ENCODE assay signal across 20 mouse cellular contexts in the genomic region with DNA sequence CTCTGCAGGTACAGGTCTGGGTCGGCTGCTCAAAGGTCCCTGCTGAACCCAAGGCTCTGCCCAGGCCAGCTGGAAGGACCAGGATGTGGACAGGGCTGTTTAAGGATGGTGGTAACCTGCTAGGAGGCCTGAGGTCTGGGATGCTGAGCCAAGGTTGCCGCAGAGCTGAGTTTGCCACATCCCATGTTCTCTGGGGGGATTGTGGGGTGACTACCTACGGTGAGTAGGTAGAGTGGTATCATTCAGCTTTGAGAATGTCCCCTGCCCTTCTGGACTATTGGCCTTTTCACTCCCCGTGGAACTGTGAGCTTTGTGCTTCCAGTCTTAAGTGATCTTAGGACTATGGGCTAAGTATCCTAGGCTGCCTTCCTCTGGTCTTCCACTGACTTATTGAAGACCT. TPM values are rescaled to one million over a fixed set of nuclear protein-coding genes. Genes with fewer than 3 reads are reported as not detected.
DNase-seq lines count a peak whose midpoint lies in the region; ATAC-seq and TF ChIP-seq lines count a peak whose summit lies in the region.
"Had no signal": no experiment of that assay in that cellular context is flagged by ENCODE, and none has a peak within 500 bp of the region (broad histone marks: within the 10 kb centered on the region; RNA-seq: fewer than 3 reads in every experiment).

No protein-coding gene starts in this region.

- H3K9ac ChIP-seq in kidney, embryonic 15.5 days, result no peak overlapping the region
- H3K9ac ChIP-seq in liver, embryonic 15.5 days, result no peak overlapping the region
- H3K9ac ChIP-seq in midbrain, embryonic 13.5 days (replicated peaks), result no peak overlapping the region
- H3K9ac ChIP-seq: heart, embryonic 15.5 days; hindbrain, embryonic 14.5 days had no signal

- no peak overlapping the region for H3K27ac ChIP-seq in kidney, embryonic 15.5 days
- H3K27ac ChIP-seq in embryonic facial prominence, embryonic 10.5 days (replicated peaks), result no peak overlapping the region
- H3K27ac ChIP-seq in liver, embryonic 15.5 days (replicated peaks), result no peak overlapping the region
- no peak overlapping the region for H3K27ac ChIP-seq in midbrain, embryonic 13.5 days
- H3K27ac ChIP-seq: heart, embryonic 15.5 days; hindbrain, embryonic 14.5 days; layer of hippocampus, adult 2 months had no signal

- no peak for ATAC-seq in kidney, embryonic 15.5 days (replicated peaks; ENCODE audit: low FRiP score)
- no peak for ATAC-seq in liver, embryonic 15.5 days (ENCODE audit: insufficient read depth)
- no peak for ATAC-seq in activated CD4-positive, CD25-positive, alpha-beta regulatory T cell, adult 4 months
- ATAC-seq in midbrain, embryonic 13.5 days, result no peak
- ATAC-seq: forebrain, embryonic 16.5 days had no signal

- H3K4me3 ChIP-seq in kidney, embryonic 15.5 days (replicated peaks), result no peak overlapping the region
- peak overlapping the region; percentile 93 for H3K4me3 ChIP-seq in E14TG2a.4 (replicated peaks; ENCODE audit: low read length)
- peak overlapping the region; percentile 28; the same call in 1 of the 2 replicates for H3K4me3 ChIP-seq in embryonic facial prominence, embryonic 10.5 days
- no peak overlapping the region for H3K4me3 ChIP-seq in liver, embryonic 15.5 days (replicated peaks)
- H3K4me3 ChIP-seq in midbrain, embryonic 13.5 days (replicated peaks), result no peak overlapping the region
- H3K4me3 ChIP-seq: layer of hippocampus, adult 2 months had no signal

- H3K27me3 ChIP-seq in kidney, embryonic 15.5 days, result no peaks in the 10 kb centered on the region
- H3K27me3 ChIP-seq in E14TG2a.4 (ENCODE audit: insufficient read depth, low read length), result no peaks in the 10 kb centered on the region
- no peaks in the 10 kb centered on the region for H3K27me3 ChIP-seq in embryonic facial prominence, embryonic 10.5 days (replicated peaks; ENCODE audit: low read depth, poor library complexity, severe bottlenecking)
- no peaks in the 10 kb centered on the region for H3K27me3 ChIP-seq in liver, embryonic 15.5 days
- H3K27me3 ChIP-seq in midbrain, embryonic 13.5 days, result no peaks in the 10 kb centered on the region
- H3K27me3 ChIP-seq: heart, embryonic 15.5 days had no signal

- 89% methylated on average over 4 of the region's 4 CpGs for WGBS in kidney, embryonic 15.5 days
- WGBS in embryonic facial prominence, embryonic 10.5 days, result 93% methylated on average over 4 of the region's 4 CpGs
- WGBS in liver, embryonic 15.5 days (ENCODE audit: insufficient replicate concordance), result 78% methylated on average over 4 of the region's 4 CpGs
- WGBS in midbrain, embryonic 13.5 days, result 83% methylated on average over 4 of the region's 4 CpGs

- peaks cover 62% of the 10 kb centered on the region for H3K36me3 ChIP-seq in kidney, embryonic 15.5 days
- H3K36me3 ChIP-seq in E14TG2a.4 (ENCODE audit: insufficient read depth, low read length), result peaks cover 78% of the 10 kb centered on the region
- peaks cover 65% of the 10 kb centered on the region for H3K36me3 ChIP-seq in embryonic facial prominence, embryonic 10.5 days (replicated peaks)
- H3K36me3 ChIP-seq in liver, embryonic 15.5 days (replicated peaks), result peaks cover 68% of the 10 kb centered on the region
- H3K36me3 ChIP-seq in midbrain, embryonic 13.5 days, result peaks cover 59% of the 10 kb centered on the region

- TF ChIP-seq CTCF in E14TG2a.4 (conservative IDR thresholded peaks at IDR 0.05; ENCODE audit: low read length), result no peak

- peaks cover 42% of the 10 kb centered on the region for H3K4me1 ChIP-seq in kidney, embryonic 15.5 days
- peaks cover 83% of the 10 kb centered on the region for H3K4me1 ChIP-seq in E14TG2a.4 (replicated peaks; ENCODE audit: low read depth, low read length)
- peaks cover 51% of the 10 kb centered on the region for H3K4me1 ChIP-seq in embryonic facial prominence, embryonic 10.5 days
- peaks cover 45% of the 10 kb centered on the region for H3K4me1 ChIP-seq in liver, embryonic 15.5 days (replicated peaks)
- H3K4me1 ChIP-seq in midbrain, embryonic 13.5 days (replicated peaks), result peaks cover 27% of the 10 kb centered on the region

- no peaks in the 10 kb centered on the region for H3K9me3 ChIP-seq in kidney, embryonic 15.5 days (replicated peaks)
- no peaks in the 10 kb centered on the region for H3K9me3 ChIP-seq in E14TG2a.4 (ENCODE audit: low read length)
- no peaks in the 10 kb centered on the region for H3K9me3 ChIP-seq in embryonic facial prominence, embryonic 10.5 days
- H3K9me3 ChIP-seq in liver, embryonic 15.5 days (replicated peaks), result no peaks in the 10 kb centered on the region
- no peaks in the 10 kb centered on the region for H3K9me3 ChIP-seq in midbrain, embryonic 13.5 days
- H3K9me3 ChIP-seq: heart, embryonic 15.5 days had no signal

- peak; percentile 78 for DNase-seq in kidney, adult 9 months
- DNase-seq in embryonic facial prominence, embryonic 10.5 days (ENCODE audit: low spot score), result no peak
- DNase-seq: adrenal gland, postnatal 10 days; cerebellum, adult 11 months; cerebellum, postnatal 25 days; heart, adult 18-20 months; left cerebral cortex, postnatal 4 days; lung, postnatal 36 days; retina, postnatal 1 day; right cerebral cortex, postnatal 4 days had no signal

- H3K4me2 ChIP-seq in kidney, embryonic 15.5 days, result no peak overlapping the region
- H3K4me2 ChIP-seq in liver, embryonic 15.5 days, result peak overlapping the region; percentile 21
- H3K4me2 ChIP-seq in midbrain, embryonic 13.5 days (replicated peaks), result no peak overlapping the region
- H3K4me2 ChIP-seq: heart, embryonic 15.5 days; hindbrain, embryonic 14.5 days; midbrain, embryonic 11.5 days had no signal

RNA-seq across cellular contexts. Expression of a gene that starts 9.5 kb away (rescaled TPM):
- 581 and 603 TPM in 2 replicates for polyA plus RNA-seq in kidney, embryonic 15.5 days (2015; fragmentation: Nextera tagmentation; extraction: Ambion mirVana)
- polyA plus RNA-seq in embryonic facial prominence, embryonic 10.5 days (2016; fragmentation: Nextera tagmentation; extraction: Ambion mirVana), result 618 and 672 TPM in 2 replicates
- 603 and 658 TPM in 2 replicates for polyA plus RNA-seq in liver, embryonic 15.5 days (2015; fragmentation: Nextera tagmentation; extraction: Ambion mirVana)
- polyA plus RNA-seq in activated CD4-positive, CD25-positive, alpha-beta regulatory T cell, adult 4 months (2017; shearing (Covaris generic)), result 100 to 1,000 TPM; 346 to 370 TPM
- polyA plus RNA-seq in midbrain, embryonic 13.5 days (2015; fragmentation: Nextera tagmentation; extraction: Ambion mirVana), result 498 and 532 TPM in 2 replicates

RNA-seq across cellular contexts. Expression of a gene that starts 16.9 kb away (rescaled TPM):
- 235 and 243 TPM in 2 replicates for polyA plus RNA-seq in kidney, embryonic 15.5 days (2015; fragmentation: Nextera tagmentation; extraction: Ambion mirVana)
- polyA plus RNA-seq in embryonic facial prominence, embryonic 10.5 days (2016; fragmentation: Nextera tagmentation; extraction: Ambion mirVana), result 312 and 316 TPM in 2 replicates
- polyA plus RNA-seq in liver, embryonic 15.5 days (2015; fragmentation: Nextera tagmentation; extraction: Ambion mirVana), result 81.3 and 84.4 TPM in 2 replicates
- 100 to 1,000 TPM; 174 to 175 TPM for polyA plus RNA-seq in activated CD4-positive, CD25-positive, alpha-beta regulatory T cell, adult 4 months (2017; shearing (Covaris generic))
- 159 and 174 TPM in 2 replicates for polyA plus RNA-seq in midbrain, embryonic 13.5 days (2015; fragmentation: Nextera tagmentation; extraction: Ambion mirVana)

RNA-seq across cellular contexts. Expression of a gene that starts 40.1 kb away (rescaled TPM):
- 8.7 and 10.0 TPM in 2 replicates for polyA plus RNA-seq in kidney, embryonic 15.5 days (2015; fragmentation: Nextera tagmentation; extraction: Ambion mirVana)
- 11.2 and 11.3 TPM in 2 replicates for polyA plus RNA-seq in embryonic facial prominence, embryonic 10.5 days (2016; fragmentation: Nextera tagmentation; extraction: Ambion mirVana)
- polyA plus RNA-seq in liver, embryonic 15.5 days (2015; fragmentation: Nextera tagmentation; extraction: Ambion mirVana), result 15.7 and 18.2 TPM in 2 replicates
- 100 to 1,000 TPM; 196 to 326 TPM for polyA plus RNA-seq in activated CD4-positive, CD25-positive, alpha-beta regulatory T cell, adult 4 months (2017; shearing (Covaris generic))
- polyA plus RNA-seq in midbrain, embryonic 13.5 days (2015; fragmentation: Nextera tagmentation; extraction: Ambion mirVana), result 1.5 and 1.6 TPM in 2 replicates

RNA-seq across cellular contexts. Expression of a gene that starts 48.9 kb away (rescaled TPM):
- 14.4 and 16.2 TPM in 2 replicates for polyA plus RNA-seq in kidney, embryonic 15.5 days (2015; fragmentation: Nextera tagmentation; extraction: Ambion mirVana)
- polyA plus RNA-seq in embryonic facial prominence, embryonic 10.5 days (2016; fragmentation: Nextera tagmentation; extraction: Ambion mirVana), result 16.2 and 18.2 TPM in 2 replicates
- 10.4 and 12.3 TPM in 2 replicates for polyA plus RNA-seq in liver, embryonic 15.5 days (2015; fragmentation: Nextera tagmentation; extraction: Ambion mirVana)
- polyA plus RNA-seq in activated CD4-positive, CD25-positive, alpha-beta regulatory T cell, adult 4 months (2017; shearing (Covaris generic)), result 10 to 100 TPM; 26.8 to 32.5 TPM
- 13.4 and 15.3 TPM in 2 replicates for polyA plus RNA-seq in midbrain, embryonic 13.5 days (2015; fragmentation: Nextera tagmentation; extraction: Ambion mirVana)

RNA-seq across cellular contexts. Expression of a gene that starts 59.1 kb away (rescaled TPM):
- 15.0 and 22.4 TPM in 2 replicates for polyA plus RNA-seq in kidney, embryonic 15.5 days (2015; fragmentation: Nextera tagmentation; extraction: Ambion mirVana)
- 16.1 and 17.5 TPM in 2 replicates for polyA plus RNA-seq in embryonic facial prominence, embryonic 10.5 days (2016; fragmentation: Nextera tagmentation; extraction: Ambion mirVana)
- polyA plus RNA-seq in liver, embryonic 15.5 days (2015; fragmentation: Nextera tagmentation; extraction: Ambion mirVana), result 16.4 and 21.8 TPM in 2 replicates
- 10 to 100 TPM; 22.1 to 25.4 TPM for polyA plus RNA-seq in activated CD4-positive, CD25-positive, alpha-beta regulatory T cell, adult 4 months (2017; shearing (Covaris generic))
- polyA plus RNA-seq in midbrain, embryonic 13.5 days (2015; fragmentation: Nextera tagmentation; extraction: Ambion mirVana), result 17.7 and 20.7 TPM in 2 replicates

Comparison
In these comparisons a context has a peak if more than half of its experiments do, and no peak if none do; other contexts are left out.
1. H3K4me3 ChIP-seq: peak in E14TG2a.4 (single experiment) and embryonic facial prominence, embryonic 10.5 days (single experiment); none in kidney, embryonic 15.5 days (single experiment), liver, embryonic 15.5 days (single experiment) and midbrain, embryonic 13.5 days (single experiment).
2. RNA of a gene that starts 40.1 kb away (polyA plus RNA-seq): 196 to 326 TPM in activated CD4-positive, CD25-positive, alpha-beta regulatory T cell, adult 4 months; 15.7 to 18.2 TPM in liver, embryonic 15.5 days, 11.2 to 11.3 TPM in embryonic facial prominence, embryonic 10.5 days, 8.7 to 10.0 TPM in kidney, embryonic 15.5 days and 1.5 to 1.6 TPM in midbrain, embryonic 13.5 days; every median in the first group is over 10 times any median in the second.